Mouse (Mus musculus) right cerebral cortex, postnatal 25 days (tissue): ENCODE data around the gene Tc2n.
A peak's percentile ranks its signal among the peaks of the same experiment; 100 is the strongest.
"Not testable (repeated sequence)": the region's sequence is repeated elsewhere in the genome, so short reads cannot be mapped to it uniquely, and the experiment has no call there.

ENCODE experiments used
- DNase-seq: peaks from one replicate; pipeline ENCODE4 v3.0.0; 2022

Gene Tc2n

DNA sequence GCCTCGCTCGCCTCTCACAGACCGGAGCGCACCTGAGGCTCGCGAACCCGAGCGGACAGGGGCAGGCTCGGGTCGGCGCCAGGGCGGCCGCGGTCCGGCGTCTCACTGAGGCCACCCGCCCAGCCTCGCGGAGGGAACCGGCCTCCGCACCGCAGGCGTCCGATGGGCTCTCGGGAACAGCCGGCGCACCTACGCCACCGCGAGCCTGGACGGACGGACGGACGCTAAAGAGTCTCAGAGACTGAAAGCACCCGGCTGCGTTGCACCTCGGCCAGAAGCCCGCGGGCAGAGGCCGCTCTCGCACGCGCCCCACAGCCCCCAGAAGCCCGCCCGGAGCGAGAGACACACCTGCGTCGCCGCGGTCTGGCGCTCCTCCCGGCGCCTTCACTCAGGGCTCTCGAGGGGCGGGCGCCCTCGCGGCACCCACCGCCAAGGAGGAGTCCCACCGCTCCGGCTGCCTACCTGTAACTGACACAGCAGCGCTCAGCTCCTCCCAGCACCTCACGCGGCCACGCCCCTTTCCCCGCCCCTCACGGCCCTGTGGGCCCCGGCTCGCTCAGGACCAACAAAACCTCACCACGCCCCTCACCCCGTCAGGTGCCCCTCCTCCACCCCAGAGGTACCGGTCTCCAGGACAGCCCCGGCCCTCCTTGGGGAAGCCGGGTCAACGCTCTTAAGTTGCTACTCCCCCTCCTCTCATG is at the start of gene Tc2n:
Gene Tc2n, minus strand, starts transcription at position 470 of the 701 bp plus-strand sequence.
- peak; percentile 32 for DNase-seq

- DNase-seq, result no peak
These were observed 49.2 kb upstream of the Tc2n start for GRCm38 (mm10) chr12:101767306-101768053.

DNA sequence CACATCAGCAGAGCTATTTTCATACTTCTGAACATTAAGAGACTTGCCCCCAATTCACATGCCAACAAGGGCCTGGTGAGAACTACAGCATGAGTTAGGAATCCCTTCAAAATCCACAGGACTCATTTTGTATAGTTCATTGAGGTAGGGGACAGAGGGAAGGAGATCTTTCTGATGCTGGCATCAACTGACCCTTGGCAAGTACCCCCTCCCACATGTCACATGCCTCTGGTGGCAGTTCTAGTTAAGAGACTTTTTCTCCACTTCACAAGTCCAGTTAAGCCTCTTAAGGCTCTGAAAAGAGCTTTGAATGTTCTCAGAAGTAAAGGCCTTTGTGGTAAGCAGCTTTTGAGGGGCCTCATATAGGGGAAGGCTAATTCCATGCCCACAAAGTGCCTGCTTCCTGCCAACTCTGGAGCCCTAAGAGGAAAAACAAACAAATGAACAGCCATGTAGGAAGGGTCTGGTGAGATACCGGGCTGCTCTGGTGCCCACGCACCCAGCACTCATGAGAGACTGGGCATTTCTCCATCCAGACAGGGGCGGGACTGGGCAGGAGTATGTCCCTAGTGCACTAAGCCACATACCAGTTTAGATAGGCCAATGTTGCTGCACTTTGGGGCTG is 48.0 kb upstream of the Tc2n start:
- DNase-seq, result no peak

DNA sequence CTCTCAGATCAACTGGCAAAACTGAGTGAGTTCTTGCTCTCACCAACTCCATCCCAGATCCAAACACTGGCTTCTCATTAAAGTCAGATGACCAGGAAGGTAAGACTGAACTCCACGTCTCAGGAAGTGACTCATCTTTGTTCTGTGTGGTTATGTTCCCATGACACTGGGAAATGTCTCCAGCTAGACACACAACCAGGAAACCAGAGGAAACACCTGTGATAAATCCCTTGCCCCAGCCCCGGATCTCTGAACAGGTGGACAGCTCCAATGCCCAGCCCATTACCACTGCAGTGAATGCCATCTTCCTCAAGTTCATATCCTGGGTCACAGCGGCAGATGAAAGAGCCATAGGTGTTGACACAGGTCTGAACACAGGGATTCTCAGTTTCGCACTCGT is 46.5 kb upstream of the Tc2n start:
- no peak for DNase-seq

GRCm38 (mm10) chr12:101763065-101763464 is 44.7 kb upstream of the Tc2n start:
- DNase-seq, result no peak

DNA sequence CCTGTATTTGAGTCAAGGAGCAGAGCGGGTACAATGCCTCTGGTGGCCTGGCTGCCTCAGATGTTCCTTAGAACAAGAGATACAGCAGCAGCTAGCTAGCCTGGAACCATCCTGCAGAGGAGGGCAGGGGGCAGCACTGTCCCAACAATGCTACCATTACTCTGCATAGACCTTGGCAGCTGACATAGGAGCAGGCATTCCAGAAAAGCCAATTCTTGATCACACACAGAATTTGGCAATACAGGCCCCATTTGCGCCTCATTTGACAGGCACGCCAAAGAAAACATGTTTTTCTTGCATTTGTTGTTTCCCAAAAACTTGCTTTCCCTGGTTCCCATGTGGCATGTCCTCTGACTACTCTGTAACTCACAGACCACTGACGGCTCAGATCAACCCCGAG is 43.7 kb upstream of the Tc2n start:
- DNase-seq, result no peak

DNA sequence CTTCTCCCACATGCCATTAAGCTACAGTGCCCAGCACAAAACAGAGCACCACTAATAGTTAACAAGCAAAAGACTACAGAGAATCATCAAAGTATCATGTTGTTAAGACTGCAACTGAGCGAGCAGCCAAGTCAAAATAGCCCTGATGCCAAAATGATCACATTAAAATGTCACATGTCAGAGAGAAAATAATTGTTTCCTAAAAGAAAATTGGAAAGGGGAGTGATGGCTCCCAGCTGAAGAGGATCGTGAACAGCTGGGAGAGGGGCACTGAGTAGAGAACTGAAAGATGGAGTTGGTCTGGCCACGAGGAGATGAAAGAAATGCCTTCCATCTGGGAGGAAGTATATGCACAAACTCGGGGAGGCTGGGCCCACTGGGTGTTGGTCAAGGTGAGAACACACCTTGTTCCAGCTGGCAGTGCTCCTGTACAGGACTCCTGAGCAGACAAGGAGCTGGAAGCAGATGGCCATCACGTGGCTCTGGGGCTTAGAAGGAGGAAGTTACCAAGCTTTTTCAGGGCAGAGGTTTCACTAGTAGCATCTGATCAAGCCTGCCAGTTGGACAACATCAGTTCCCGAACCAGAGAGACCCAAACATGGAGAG is 41.2 kb upstream of the Tc2n start:
- no peak for DNase-seq

DNA sequence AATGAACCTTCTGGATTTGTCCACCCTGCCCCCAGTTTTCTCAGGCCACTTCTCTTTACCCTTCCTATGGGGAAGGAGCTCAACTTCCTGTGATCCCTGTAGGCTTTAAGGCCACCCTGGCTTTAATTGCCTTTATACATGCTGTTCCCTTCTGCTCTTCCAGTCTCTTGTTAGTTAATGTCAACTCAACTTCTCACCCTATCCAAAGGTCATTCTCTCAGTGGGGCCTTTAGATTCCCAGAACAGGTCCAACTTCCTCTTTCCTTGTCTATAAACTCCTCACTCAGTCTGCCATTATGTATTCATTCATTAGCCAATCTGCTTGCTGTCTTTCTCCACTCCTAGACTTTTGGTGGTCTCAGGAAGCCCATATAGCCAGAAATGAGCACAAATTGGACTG is 40.4 kb upstream of the Tc2n start:
- no peak for DNase-seq

- no peak for DNase-seq
These were observed 24.1 kb upstream of the Tc2n start for GRCm38 (mm10) chr12:101742375-101742774.

DNA sequence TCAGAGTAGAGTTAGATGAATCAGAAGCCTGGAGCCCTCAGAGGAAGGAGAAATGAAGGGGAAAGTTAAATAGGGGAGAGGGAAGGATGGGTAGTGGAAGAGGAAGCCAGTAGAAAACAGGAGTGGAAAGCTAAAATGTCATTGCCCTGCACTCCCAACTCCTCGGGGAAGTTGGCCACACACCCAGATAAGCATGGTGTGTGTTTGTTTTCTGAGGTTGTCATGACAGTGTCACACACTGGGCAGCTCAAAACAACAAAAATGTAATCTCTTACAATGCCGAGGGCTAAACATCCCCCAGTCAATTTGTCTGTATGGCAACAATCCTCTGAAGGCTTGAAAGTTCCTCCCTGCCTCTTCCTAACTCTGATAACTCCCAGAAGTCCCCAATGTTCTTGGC is 22.2 kb upstream of the Tc2n start:
- no peak for DNase-seq

GRCm38 (mm10) chr12:101740045-101740444 is 21.7 kb upstream of the Tc2n start:
- DNase-seq, result no peak

DNA sequence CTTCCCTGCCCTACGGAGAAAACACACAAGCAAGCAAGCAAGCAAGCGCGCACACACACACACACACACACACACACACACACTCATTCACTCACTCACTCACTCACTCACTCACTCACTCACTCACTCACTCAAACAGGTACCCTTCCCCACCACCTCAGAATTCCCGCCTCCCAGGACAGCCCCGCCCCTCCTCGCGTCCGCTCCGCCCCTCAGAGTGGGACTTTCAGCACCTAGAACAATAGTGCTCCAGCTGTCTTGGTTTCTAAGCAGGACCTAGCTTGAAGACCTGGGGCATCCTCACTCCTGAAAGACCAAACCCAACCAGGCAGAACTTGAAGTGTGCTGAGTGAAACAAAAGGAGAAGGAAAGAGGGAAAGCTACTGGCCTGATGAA is 430 bp upstream of the Tc2n start:
- no peak for DNase-seq

- DNase-seq, result no peak
These were observed 19.1 kb downstream of the Tc2n start for GRCm38 (mm10) chr12:101699176-101699575.

DNA sequence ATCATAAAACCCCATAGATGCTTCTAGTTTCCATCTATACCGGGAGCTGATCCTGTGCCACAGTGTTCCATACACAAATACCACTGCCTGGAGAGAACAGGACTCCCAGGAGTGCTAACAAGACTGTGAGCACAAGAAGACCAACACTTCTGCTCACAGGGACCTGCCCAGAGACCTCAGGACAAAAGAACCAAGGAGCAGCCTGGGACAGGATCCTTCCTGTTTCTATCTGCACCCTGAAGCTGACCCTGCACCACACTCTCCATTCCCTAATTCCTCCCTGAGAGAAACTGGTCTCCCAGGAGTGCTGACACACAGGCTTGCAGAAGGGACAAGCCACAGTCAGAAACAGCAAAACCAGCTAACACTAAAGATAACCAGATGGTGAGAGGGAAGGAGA is 21.8 kb downstream of the Tc2n start:
- DNase-seq, result no peak

- DNase-seq, result no peak
These were observed 37.8 kb downstream of the Tc2n start for GRCm38 (mm10) chr12:101680538-101680937.

GRCm38 (mm10) chr12:101667502-101667901 is 50.8 kb downstream of the Tc2n start:
- no peak for DNase-seq

- no peak for DNase-seq
These were observed 85.2 kb downstream of the Tc2n start for GRCm38 (mm10) chr12:101633137-101633536.

DNA sequence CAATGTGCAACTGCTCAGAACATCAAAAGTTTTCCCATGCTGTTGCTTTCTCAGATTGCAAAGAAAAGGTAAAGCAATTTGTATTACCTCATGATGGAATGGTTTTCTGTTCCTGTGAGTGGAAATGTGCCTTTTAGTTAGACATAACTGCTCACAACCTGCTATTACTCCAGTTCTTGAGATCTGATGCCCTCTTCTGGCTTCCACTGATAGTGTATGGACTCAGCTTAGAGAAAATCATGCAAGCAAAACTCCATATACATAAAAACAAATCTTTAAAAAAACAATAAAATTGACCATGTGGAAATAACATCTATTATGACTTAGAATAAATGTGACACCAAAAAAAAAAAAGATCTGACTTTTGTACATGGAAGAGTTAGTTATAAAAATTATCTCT is 111.7 kb downstream of the Tc2n start:
- DNase-seq, result not testable (repeated sequence)
